Mouse (Mus musculus): ENCODE measurements at regions not wholly inside any gene's neighbourhood (a gene's known extent, or its start where the extent isn't known, plus 50 kb on each side); places are given as distances from the start of the nearest gene placed in this dataset.
"Not testable (repeated sequence)": the region's sequence is repeated elsewhere in the genome, so short reads cannot be mapped to it uniquely, and the experiment has no call there.

GRCm38 (mm10) chr12:64788761-64789160 is 128.9 kb upstream of the Gm527 start:
- DNase-seq (ENCODE audit: low read depth): peak; percentile 53
- no peak for TF ChIP-seq CTCF (IDR thresholded peaks at IDR 0.05; ENCODE audit: borderline replicate concordance, extremely low read depth, insufficient read depth, insufficient read length)
- no peak for TF ChIP-seq POLR2A (IDR thresholded peaks at IDR 0.05; ENCODE audit: borderline replicate concordance, extremely low read depth, insufficient read depth, insufficient read length, poor library complexity, severe bottlenecking)

GRCm38 (mm10) chr12:64808492-64808891 is 109.2 kb upstream of the Gm527 start:
- not testable (repeated sequence) for DNase-seq (ENCODE audit: low read depth)

- no peak for TF ChIP-seq CTCF (IDR thresholded peaks at IDR 0.05; ENCODE audit: borderline replicate concordance, extremely low read depth, insufficient read depth, insufficient read length)
- DNase-seq (ENCODE audit: low read depth): no peak
Measured at GRCm38 (mm10) chr12:64810081-64810480, 107.6 kb upstream of the Gm527 start.

- TF ChIP-seq CTCF (IDR thresholded peaks at IDR 0.05; ENCODE audit: borderline replicate concordance, extremely low read depth, insufficient read depth, insufficient read length) (no peak), POLR2A (IDR thresholded peaks at IDR 0.05; ENCODE audit: borderline replicate concordance, extremely low read depth, insufficient read depth, insufficient read length, poor library complexity, severe bottlenecking) (no peak)
- DNase-seq (ENCODE audit: low read depth): no peak
Measured at GRCm38 (mm10) chr12:64815871-64816270, 101.8 kb upstream of the Gm527 start.

- peak; percentile 59 for TF ChIP-seq CTCF (IDR thresholded peaks at IDR 0.05; ENCODE audit: borderline replicate concordance, extremely low read depth, insufficient read depth, insufficient read length)
- no peak for TF ChIP-seq POLR2A (IDR thresholded peaks at IDR 0.05; ENCODE audit: borderline replicate concordance, extremely low read depth, insufficient read depth, insufficient read length, poor library complexity, severe bottlenecking)
- peak; percentile 25 for DNase-seq (ENCODE audit: low read depth)
Measured at GRCm38 (mm10) chr12:64817056-64817810, 100.5 kb upstream of the Gm527 start.

GRCm38 (mm10) chr12:64820722-64821121 is 97.0 kb upstream of the Gm527 start:
- DNase-seq (ENCODE audit: low read depth): no peak
- no peak for TF ChIP-seq POLR2A (IDR thresholded peaks at IDR 0.05; ENCODE audit: borderline replicate concordance, extremely low read depth, insufficient read depth, insufficient read length, poor library complexity, severe bottlenecking)
- TF ChIP-seq CTCF (IDR thresholded peaks at IDR 0.05; ENCODE audit: borderline replicate concordance, extremely low read depth, insufficient read depth, insufficient read length): no peak

- TF ChIP-seq POLR2A (IDR thresholded peaks at IDR 0.05; ENCODE audit: borderline replicate concordance, extremely low read depth, insufficient read depth, insufficient read length, poor library complexity, severe bottlenecking) (no peak), CTCF (IDR thresholded peaks at IDR 0.05; ENCODE audit: borderline replicate concordance, extremely low read depth, insufficient read depth, insufficient read length) (peak; percentile 63; the same call in 1 of the 2 replicates)
- DNase-seq (ENCODE audit: low read depth): peak; percentile 84
Measured at GRCm38 (mm10) chr12:64829662-64830249, 88.0 kb upstream of the Gm527 start.

GRCm38 (mm10) chr12:64832313-64833151 is 85.2 kb upstream of the Gm527 start:
- TF ChIP-seq POLR2A (IDR thresholded peaks at IDR 0.05; ENCODE audit: borderline replicate concordance, extremely low read depth, insufficient read depth, insufficient read length, poor library complexity, severe bottlenecking): no peak
- no peak for TF ChIP-seq CTCF (IDR thresholded peaks at IDR 0.05; ENCODE audit: borderline replicate concordance, extremely low read depth, insufficient read depth, insufficient read length)
- peak; percentile 63 for DNase-seq (ENCODE audit: low read depth)

GRCm38 (mm10) chr12:64857709-64858108 is 60.0 kb upstream of the Gm527 start:
- no peak for DNase-seq (ENCODE audit: low read depth)
- no peak for TF ChIP-seq POLR2A (IDR thresholded peaks at IDR 0.05; ENCODE audit: borderline replicate concordance, extremely low read depth, insufficient read depth, insufficient read length, poor library complexity, severe bottlenecking)
- TF ChIP-seq CTCF (IDR thresholded peaks at IDR 0.05; ENCODE audit: borderline replicate concordance, extremely low read depth, insufficient read depth, insufficient read length): no peak
